Mouse (Mus musculus): ENCODE data around the gene Uap1.

Uap1 gene

DNA sequence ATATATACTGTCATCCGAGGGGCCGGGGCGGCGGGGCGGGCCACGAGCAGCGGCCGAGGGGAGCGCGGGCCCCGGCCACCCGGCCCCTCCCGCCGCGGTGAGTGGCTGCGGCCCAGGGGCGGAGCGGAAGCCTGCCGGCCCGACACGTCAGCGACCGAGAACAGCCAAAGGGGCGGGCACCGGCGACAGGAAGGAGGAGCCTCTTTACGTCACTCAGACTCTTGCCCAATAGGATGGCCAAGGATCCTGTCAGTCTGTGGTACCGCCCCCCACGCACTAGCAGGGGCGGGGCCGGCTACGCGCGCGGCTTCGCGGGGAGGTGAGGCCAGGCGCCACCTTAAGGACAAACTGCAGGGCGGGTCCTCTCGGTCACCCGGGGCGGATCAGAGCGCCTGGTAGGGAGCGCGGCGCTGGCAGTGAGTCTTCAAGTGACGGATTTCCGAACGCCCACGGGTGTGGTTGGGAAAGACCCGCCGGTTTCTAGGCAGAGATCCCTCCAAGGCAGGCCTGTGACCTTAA lies at the start of gene Uap1:
TSS of gene Uap1 (minus strand) at position 144 of the 519 bp plus-strand sequence.
- DNase-seq (ENCODE audit: low spot score in 2 of 2), result peak; percentile 97 to 99

DNA sequence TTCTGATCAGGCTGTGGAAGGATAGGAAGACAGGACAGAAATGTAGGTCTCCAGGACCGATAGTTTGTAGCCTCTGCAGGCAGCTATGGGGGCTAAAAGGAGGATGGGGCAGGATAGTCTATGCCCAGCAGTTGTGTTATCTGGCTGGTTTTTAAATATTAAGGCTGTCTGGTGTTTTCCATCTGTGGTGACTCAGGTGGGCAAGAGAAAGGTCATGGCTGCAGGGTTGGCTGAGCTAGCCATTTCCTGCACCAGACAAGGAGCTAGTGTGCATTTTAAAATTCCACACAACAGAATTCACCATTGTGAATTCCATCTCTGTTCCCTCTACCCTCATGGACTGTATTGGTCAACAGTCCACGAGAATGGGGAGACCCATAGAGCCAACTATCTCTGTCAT lies 48.5 kb upstream of the Uap1 start:
- DNase-seq (ENCODE audit: low spot score in 2 of 2), result no peak

DNA sequence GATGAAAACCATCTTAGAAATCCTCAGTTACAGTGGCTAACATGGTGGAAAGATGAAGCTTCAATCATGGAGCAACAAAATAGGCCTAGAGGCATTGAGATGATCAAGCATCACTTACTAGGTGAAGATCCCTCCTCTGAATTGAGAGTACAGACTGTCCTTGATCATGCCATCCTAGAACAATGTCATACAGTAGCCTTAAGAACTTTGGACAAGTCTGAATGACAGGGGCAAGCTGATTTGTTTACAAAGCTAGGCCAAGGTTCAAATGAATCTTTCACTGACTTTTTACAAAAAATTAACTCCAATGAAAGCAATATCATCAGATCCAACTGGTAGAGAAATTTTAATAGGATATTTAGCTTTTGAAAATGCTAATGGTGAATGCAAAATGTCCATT lies 45.6 kb upstream of the Uap1 start:
- DNase-seq (ENCODE audit: low spot score in 2 of 2), result no peak

- no peak for DNase-seq (ENCODE audit: low spot score in 2 of 2)
These were observed 43.5 kb upstream of the Uap1 start for GRCm38 (mm10) chr1:170218091-170218884.

DNA sequence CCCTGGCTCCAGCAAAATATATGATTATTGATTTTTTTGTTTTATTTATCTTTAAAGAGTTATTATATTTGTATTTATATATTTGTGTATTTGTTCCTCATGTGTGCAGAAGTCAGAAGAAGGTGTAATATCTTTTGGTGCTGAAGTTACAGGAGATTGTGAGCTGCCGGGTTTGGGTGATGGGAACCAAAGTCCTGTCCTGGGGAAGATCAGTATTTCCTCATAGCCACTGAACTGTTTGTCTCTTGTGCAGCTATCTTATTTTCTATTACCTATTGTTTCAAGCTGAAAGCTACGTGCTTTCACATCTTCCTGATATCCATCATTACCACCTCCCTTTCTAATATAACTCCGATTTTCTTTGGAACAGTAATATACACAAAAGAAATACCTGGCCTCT lies 40.8 kb upstream of the Uap1 start:
- DNase-seq (ENCODE audit: low spot score in 2 of 2), result no peak

- peak; percentile 80 to 91 for DNase-seq (ENCODE audit: low spot score in 2 of 2)
These were observed 40.2 kb upstream of the Uap1 start, which contains the start of gene Uhmk1 for GRCm38 (mm10) chr1:170214757-170215522. Gene Uhmk1 (minus strand): TSS chr1:170215397.

DNA sequence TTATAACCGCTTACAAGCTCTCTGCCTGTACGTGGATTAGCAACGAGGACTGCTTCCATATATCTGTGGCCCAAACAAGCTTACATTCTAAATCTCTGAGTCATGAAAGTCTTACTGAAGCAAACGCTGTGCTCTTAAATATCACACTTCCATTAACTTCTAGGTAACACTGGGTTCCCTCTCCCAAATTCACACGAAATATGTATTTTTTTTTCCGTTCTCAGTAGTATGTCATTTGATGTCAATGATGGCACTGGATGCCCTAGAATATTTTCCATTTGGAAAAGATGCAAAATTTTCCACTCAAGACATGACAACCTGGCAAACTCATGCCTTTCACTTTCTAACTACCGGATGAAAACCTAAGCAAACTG lies 39.6 kb upstream of the Uap1 start:
- DNase-seq (ENCODE audit: low spot score in 2 of 2), result no peak

DNA sequence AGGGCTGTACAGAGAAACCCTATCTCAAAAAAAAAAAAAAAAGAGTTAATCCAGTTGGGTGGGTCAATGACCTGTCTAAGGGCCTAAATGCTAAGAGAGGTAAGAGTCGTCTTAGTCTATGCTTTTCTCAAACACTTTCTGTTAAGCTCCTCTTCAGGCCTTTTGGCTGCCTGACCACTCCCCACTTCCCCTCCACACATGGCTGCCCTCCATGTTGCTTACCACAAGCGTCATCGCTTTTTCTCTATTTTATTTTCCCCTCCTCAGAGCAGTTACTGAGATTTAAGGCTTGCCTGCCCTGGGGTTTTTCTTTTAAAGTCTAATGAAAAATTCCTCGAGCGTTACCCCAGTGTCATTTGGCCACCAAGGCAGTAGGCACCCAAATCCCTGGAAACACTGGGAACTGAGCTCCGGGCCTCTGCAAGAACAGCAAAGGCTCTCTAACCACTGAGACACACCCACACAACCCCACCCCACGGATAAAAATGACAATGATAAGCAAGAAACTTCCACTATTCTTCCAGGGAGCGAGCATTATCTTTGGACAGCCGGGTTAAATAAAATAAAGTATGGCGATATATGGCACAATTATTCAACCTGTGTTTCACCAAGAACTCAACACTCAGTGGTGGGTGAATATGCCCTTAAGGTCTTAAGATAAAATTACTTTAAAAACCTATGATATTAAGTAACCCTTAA lies 38.6 kb upstream of the Uap1 start:
- no peak for DNase-seq (ENCODE audit: low spot score in 2 of 2)

- no peak for DNase-seq (ENCODE audit: low spot score in 2 of 2)
These were observed 31.6 kb upstream of the Uap1 start for GRCm38 (mm10) chr1:170206395-170206794.

GRCm38 (mm10) chr1:170200379-170200778 lies 25.6 kb upstream of the Uap1 start:
- DNase-seq (ENCODE audit: low spot score in 2 of 2), result peak in 1 of 2 experiments; percentile 21

DNA sequence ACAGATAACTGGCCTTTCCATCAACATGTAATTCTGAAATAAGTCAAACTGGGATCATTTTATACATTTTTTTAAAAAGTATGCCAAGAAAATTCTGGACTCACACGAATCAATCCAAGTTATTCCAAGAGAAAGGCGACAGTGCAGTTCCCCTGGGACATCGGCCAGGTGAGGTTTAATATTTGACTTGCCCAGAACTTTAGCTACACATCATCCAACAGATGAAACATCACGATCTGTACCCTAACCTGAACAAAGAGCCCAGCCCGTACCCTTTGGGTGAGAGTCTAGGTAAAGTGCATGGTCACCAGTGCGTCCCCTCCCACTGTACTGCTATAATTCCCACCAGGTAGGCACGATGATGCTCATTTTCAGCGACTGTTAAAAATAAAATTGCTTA lies 21.5 kb upstream of the Uap1 start:
- no peak for DNase-seq (ENCODE audit: low spot score in 2 of 2)

GRCm38 (mm10) chr1:170191925-170192324 lies 17.2 kb upstream of the Uap1 start:
- DNase-seq (ENCODE audit: low spot score in 2 of 2), result no peak

GRCm38 (mm10) chr1:170190225-170190624 lies 15.5 kb upstream of the Uap1 start:
- DNase-seq (ENCODE audit: low spot score in 2 of 2), result no peak

DNA sequence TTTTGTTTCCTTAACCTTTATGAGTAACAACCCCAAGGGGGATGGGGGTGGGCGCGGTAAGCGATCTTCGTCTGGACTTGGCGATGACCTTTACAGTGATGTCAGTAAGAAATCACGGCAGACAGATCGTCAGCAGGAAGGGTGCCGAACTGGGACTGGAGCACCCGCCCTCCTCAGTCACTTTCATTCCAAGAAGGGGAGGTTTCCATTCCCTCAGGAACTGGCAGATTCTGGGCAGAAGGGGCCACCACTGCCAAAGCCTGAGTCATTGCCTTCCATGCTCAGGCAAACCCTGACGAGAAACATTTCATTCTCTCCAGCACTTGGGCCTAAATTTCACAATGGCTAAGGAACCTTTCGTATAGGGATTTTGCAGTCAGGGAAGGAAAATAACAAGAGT lies 13.8 kb upstream of the Uap1 start:
- peak; percentile 42 to 74 for DNase-seq (ENCODE audit: low spot score in 2 of 2)

DNA sequence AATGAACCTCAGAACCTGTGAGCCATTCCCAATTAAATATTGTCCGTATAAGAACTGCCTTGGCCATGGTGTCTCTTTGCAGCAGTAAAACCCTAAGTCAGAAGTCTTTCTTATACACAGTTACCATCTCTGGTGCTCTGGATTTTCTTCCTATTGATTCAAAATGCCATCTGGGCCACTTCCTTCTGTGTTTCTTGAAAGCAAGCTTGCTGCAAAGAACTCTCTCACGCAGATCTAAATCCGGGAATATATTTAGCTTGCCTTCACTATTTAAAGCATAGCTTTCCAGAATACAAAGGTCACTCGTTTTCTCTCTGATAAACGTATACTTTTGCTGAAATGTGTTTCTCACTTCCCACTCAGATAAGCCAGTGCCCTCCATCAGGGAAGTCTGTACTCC lies 11.8 kb upstream of the Uap1 start:
- no peak for DNase-seq (ENCODE audit: low spot score in 2 of 2)

DNA sequence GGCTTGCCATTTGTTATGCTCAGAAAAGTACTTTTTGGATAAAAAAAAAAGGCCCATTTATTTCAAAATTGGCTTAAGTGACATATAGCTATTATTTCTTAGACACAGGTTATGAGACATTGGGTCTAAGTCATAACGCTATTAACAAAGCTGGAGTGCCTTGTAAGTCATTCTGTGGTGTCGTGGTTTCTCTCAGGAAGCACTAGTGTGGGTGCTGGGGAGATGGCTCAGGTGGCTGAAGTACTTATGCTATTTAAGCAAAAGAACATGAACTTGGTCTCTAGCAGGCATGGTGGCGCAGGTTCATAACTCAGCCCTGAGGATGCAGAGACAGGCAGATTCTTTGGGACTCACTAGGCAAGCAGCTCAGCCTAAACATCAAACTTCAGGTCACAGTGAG lies 10.4 kb upstream of the Uap1 start:
- DNase-seq (ENCODE audit: low spot score in 2 of 2), result no peak

DNA sequence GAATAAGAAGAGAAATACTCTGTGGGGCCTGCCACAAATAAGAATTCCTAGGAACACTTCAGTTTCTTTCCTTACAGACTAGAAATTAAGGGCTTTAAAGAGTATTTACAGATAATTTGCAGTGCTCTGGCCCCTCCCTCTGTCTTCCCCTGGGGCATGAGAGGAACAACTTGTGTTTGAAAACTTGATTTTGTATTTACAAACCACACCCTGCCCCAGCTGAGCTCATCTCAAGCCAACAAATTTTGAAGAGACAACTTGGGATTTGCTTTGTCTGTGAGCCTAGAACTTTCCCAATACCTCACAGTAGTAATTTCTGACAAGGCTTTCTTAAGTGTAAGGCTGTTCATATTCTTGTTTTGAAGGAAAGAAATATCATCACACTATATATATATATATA lies 7.9 kb upstream of the Uap1 start:
- peak; percentile 12 to 49 for DNase-seq (ENCODE audit: low spot score in 2 of 2)

- no peak for DNase-seq (ENCODE audit: low spot score in 2 of 2)
These were observed 2.0 kb upstream of the Uap1 start for GRCm38 (mm10) chr1:170176661-170177239.

DNA sequence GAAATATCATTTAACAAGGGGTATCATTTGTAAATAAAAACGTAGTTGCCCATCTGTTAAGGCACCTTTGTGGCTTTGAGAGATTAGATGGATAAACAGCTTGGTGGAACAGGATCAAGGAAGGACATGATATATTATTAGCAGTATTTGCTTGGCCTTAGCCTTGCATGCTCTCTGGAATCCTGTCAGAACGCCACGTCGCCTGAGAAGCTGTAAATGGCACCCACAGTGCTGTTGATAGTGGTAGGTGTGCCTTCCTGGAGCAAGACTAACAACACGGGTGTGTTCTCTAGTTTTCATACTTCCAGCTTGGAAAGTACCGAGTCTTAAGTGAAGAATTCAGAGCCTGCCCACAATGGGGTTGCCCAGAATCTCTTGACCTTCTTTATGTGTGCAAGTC lies 1.1 kb upstream of the Uap1 start:
- no peak for DNase-seq (ENCODE audit: low spot score in 2 of 2)

- DNase-seq (ENCODE audit: low spot score in 2 of 2), result peak; percentile 7 to 25
These were observed 555 bp downstream of the Uap1 start for GRCm38 (mm10) chr1:170173991-170174813.

- DNase-seq (ENCODE audit: low spot score in 2 of 2), result no peak
These were observed 7.0 kb downstream of the Uap1 start for GRCm38 (mm10) chr1:170167781-170168180.

Data from urinary bladder, postnatal 36 days (tissue).